Mouse (Mus musculus) limb, embryonic 14.5 days (tissue): ENCODE results near the gene Serbp1. TPM values are rescaled to one million over a fixed set of nuclear protein-coding genes. Genes with fewer than 3 reads are reported as not detected.

Experiments used
- ATAC-seq: fragments of 200-750 bp; cut with Nextera tagmentation; 2 replicates; pipeline ENCODE4 v1.8.0; 2017; ENCODE audit warnings: low read depth, moderate number of reproducible peaks, moderate TSS enrichment; ENCODE audit not compliant: low FRiP score
- DNase-seq: peaks from one replicate; pipeline ENCODE4 v3.0.0-alpha.2; 2015; ENCODE audit warnings: low spot score
- H3K27ac ChIP-seq: fragments of 300-500 bp; sonication (generic); replicated peaks from 2 replicates; pipeline ENCODE4 v1.5.1; 2014; ENCODE audit warnings: low read depth, mild to moderate bottlenecking, low read length, moderate library complexity, mixed read lengths
- H3K27me3 ChIP-seq: fragments of 300-500 bp; sonication (generic); 2 replicates; pipeline ENCODE4 v1.6.1; 2014; ENCODE audit warnings: low read length, mixed read lengths; ENCODE audit not compliant: control insufficient read depth, insufficient read depth
- H3K36me3 ChIP-seq: fragments of 300-500 bp; sonication (generic); 2 replicates; pipeline ENCODE4 v1.6.1; 2014; ENCODE audit warnings: mild to moderate bottlenecking, low read length, moderate library complexity, mixed read lengths; ENCODE audit not compliant: control insufficient read depth, insufficient read depth
- H3K4me1 ChIP-seq: fragments of 300-500 bp; sonication (generic); 2 replicates; pipeline ENCODE4 v1.6.1; 2014; ENCODE audit warnings: antibody characterized with exemption, low read length, mixed read lengths; ENCODE audit not compliant: control insufficient read depth, insufficient read depth
- H3K4me2 ChIP-seq: fragments of 300-500 bp; sonication (generic); replicated peaks from 2 replicates; pipeline ENCODE4 v1.6.1; 2014; ENCODE audit warnings: low read depth, mild to moderate bottlenecking, low read length, moderate library complexity; ENCODE audit not compliant: severe bottlenecking
- H3K4me3 ChIP-seq: fragments of 300-500 bp; sonication (generic); replicated peaks from 2 replicates; pipeline ENCODE4 v1.5.1; 2014; ENCODE audit warnings: low read length
- H3K9ac ChIP-seq: fragments of 300-500 bp; sonication (generic); 2 replicates; pipeline ENCODE4 v1.6.1; 2014; ENCODE audit warnings: mild to moderate bottlenecking, low read depth, low read length, moderate library complexity; ENCODE audit not compliant: severe bottlenecking
- H3K9me3 ChIP-seq: fragments of 300-500 bp; sonication (generic); 2 replicates; pipeline ENCODE4 v1.6.1; 2016; ENCODE audit warnings: low read length; ENCODE audit not compliant: control insufficient read depth
- POLR2A ChIP-seq: fragments of 200-500 bp; IDR thresholded peaks from 2 replicates; pipeline ENCODE4 v1.8.0; 2012; ENCODE audit warnings: inconsistent platforms, mild to moderate bottlenecking, moderate library complexity, borderline replicate concordance; ENCODE audit not compliant: insufficient read depth, insufficient read length; ENCODE audit errors: extremely low read depth
- polyA plus RNA-seq, 2 experiments: library from polyadenylated mRNA; depleted of rRNA in 1 of 2; stranded (reverse) in 1 of 2; unstranded in 1 of 2; fragments of >200 nt; fragmentation: Nextera tagmentation in 1 of 2; extraction: Ambion mirVana in 1 of 2; gene quantifications; 2 replicates each; pipeline versions ENCODE4 v1.2.1 to v1.2.3; 2012 to 2014

Serbp1 gene
- polyA plus RNA-seq, 2 experiments: 465 to 481 TPM

GRCm38 (mm10) chr6:67337943-67338342, 100.0 kb downstream of the Serbp1 start:
- Histone ChIP-seq H3K4me1 (no peaks in the 10 kb centered on the region), H3K4me3 (no peak overlapping the region), H3K9me3 (no peaks in the 10 kb centered on the region), H3K4me2 (no peak overlapping the region), H3K27ac (no peak overlapping the region), H3K36me3 (no peaks in the 10 kb centered on the region), H3K9ac (no peak overlapping the region), H3K27me3 (no peaks in the 10 kb centered on the region)
- TF ChIP-seq POLR2A: no peak
- DNase-seq: no peak
- no peak for ATAC-seq

- no peaks in the 10 kb centered on the region for H3K4me1 ChIP-seq
- no peaks in the 10 kb centered on the region for H3K36me3 ChIP-seq
- H3K9me3 ChIP-seq: no peaks in the 10 kb centered on the region
- DNase-seq (no peak), ATAC-seq (no peak)
- no peak overlapping the region for H3K4me3 ChIP-seq
- TF ChIP-seq POLR2A: no peak
- H3K27me3 ChIP-seq: no peaks in the 10 kb centered on the region
- no peak overlapping the region for H3K9ac ChIP-seq
- no peak overlapping the region for H3K27ac ChIP-seq
- H3K4me2 ChIP-seq: no peak overlapping the region
Measured at GRCm38 (mm10) chr6:67339494-67339893, 101.5 kb downstream of the Serbp1 start.

Other genes starting within 250 kb of the Serbp1 start
- 18.6 and 20.3 TPM in 2 replicates for gene Gadd45a, start 200.7 kb upstream of the Serbp1 start, polyA plus RNA-seq (2012; rRNA removed)
- gene Gadd45a, start 200.7 kb upstream of the Serbp1 start, polyA plus RNA-seq (2014; fragmentation: Nextera tagmentation; extraction: Ambion mirVana): 11.4 and 11.9 TPM in 2 replicates
- gene Il12rb2, start 138.0 kb downstream of the Serbp1 start, polyA plus RNA-seq (2012; rRNA removed): 0.31 and 0.33 TPM in 2 replicates
- gene Il12rb2, start 138.0 kb downstream of the Serbp1 start, polyA plus RNA-seq (2014; fragmentation: Nextera tagmentation; extraction: Ambion mirVana): 0.08 TPM in 2 replicates